40 mouse cellular contexts compared by ENCODE assay signal in genomic region chr5:34334081-34334480, GRCm38 (mm10). TPM values are rescaled to one million over a fixed set of nuclear protein-coding genes. Genes with fewer than 3 reads are reported as not detected.
"Had no signal": no experiment of that assay in that cellular context is flagged by ENCODE, and none has a peak within 500 bp of the region (broad histone marks: within the 10 kb centered on the region; RNA-seq: fewer than 3 reads in every experiment).

No protein-coding gene starts in this region.

- H3K36me3 ChIP-seq: heart, embryonic 15.5 days; hindbrain, embryonic 12.5 days; hindbrain, embryonic 13.5 days; hindbrain, embryonic 15.5 days; intestine, embryonic 15.5 days had no signal

- H3K27ac ChIP-seq: heart, embryonic 10.5 days; heart, embryonic 13.5 days; heart, embryonic 15.5 days; hindbrain, embryonic 10.5 days; hindbrain, embryonic 12.5 days; hindbrain, embryonic 13.5 days; hindbrain, embryonic 14.5 days; hindbrain, embryonic 15.5 days; hindbrain, postnatal 0 days; intestine, embryonic 15.5 days; kidney, embryonic 15.5 days; kidney, postnatal 0 days; layer of hippocampus, adult 2 months had no signal

- H3K27me3 ChIP-seq: heart, embryonic 12.5 days; heart, embryonic 13.5 days; heart, embryonic 15.5 days; hindbrain, embryonic 12.5 days; hindbrain, embryonic 13.5 days; hindbrain, embryonic 15.5 days; intestine, embryonic 15.5 days; kidney, embryonic 15.5 days had no signal

- H3K4me3 ChIP-seq: heart, embryonic 10.5 days; heart, embryonic 12.5 days; heart, embryonic 13.5 days; heart, embryonic 15.5 days; hindbrain, embryonic 10.5 days; hindbrain, embryonic 12.5 days; hindbrain, embryonic 13.5 days; hindbrain, embryonic 15.5 days; intestine, embryonic 15.5 days; kidney, embryonic 15.5 days; layer of hippocampus, adult 2 months had no signal

- DNase-seq: heart, postnatal 10 days; heart, postnatal 14 days; heart, postnatal 36 days; kidney, adult 11 months; kidney, adult 18-20 months; kidney, adult 2 months; kidney, adult 8-10 months; kidney, adult 9 months; kidney, postnatal 10 days; kidney, postnatal 14 days; kidney, postnatal 25 days; kidney, postnatal 36 days; kidney, postnatal 4 days; layer of hippocampus, adult 9-11 months; layer of hippocampus, postnatal 36 days had no signal

RNA-seq across cellular contexts. Expression of gene Cfap99, which starts 45.7 kb away (rescaled TPM):
- total RNA-seq: heart, adult 8-10 months; heart, postnatal 10 days; heart, postnatal 14 days; heart, postnatal 25 days; heart, postnatal 36 days; hematopoietic stem cell, adult 5-6 weeks; hindbrain, postnatal 0 days had no signal
- polyA plus RNA-seq: heart, embryonic 10.5 days; heart, embryonic 13.5 days; heart, postnatal 0 days; hindbrain, embryonic 10.5 days; hindbrain, embryonic 15.5 days; inflammation-experienced regulatory T-cells, adult 6 months; intestine, embryonic 14.5 days; intestine, embryonic 15.5 days; intestine, embryonic 16.5 days; intestine, postnatal 0 days; kidney, embryonic 14.5 days; kidney, embryonic 15.5 days; kidney, embryonic 16.5 days; kidney, postnatal 0 days; large intestine, adult 2 months had no signal
